Mouse (Mus musculus) kidney, postnatal 0 days (tissue): ENCODE results near the gene Car7. TPM values are rescaled to one million over a fixed set of nuclear protein-coding genes. Genes with fewer than 3 reads are reported as not detected.

Experiments
- ATAC-seq: fragments of 200-750 bp; cut with Nextera tagmentation; replicated peaks from 2 replicates; pipeline ENCODE4 v1.8.0; 2017; ENCODE audit warnings: low read depth, moderate number of reproducible peaks, moderate TSS enrichment, moderate library complexity; ENCODE audit not compliant: low FRiP score
- DNase-seq: peaks from one replicate; pipeline ENCODE4 v3.0.0-alpha.2; 2016; ENCODE audit warnings: low spot score
- H3K27ac ChIP-seq: fragments of 300-500 bp; sonication (generic); 2 replicates; pipeline ENCODE4 v1.5.1; 2014; ENCODE audit warnings: mild to moderate bottlenecking
- H3K27me3 ChIP-seq: fragments of 300-500 bp; sonication (generic); 2 replicates; pipeline ENCODE4 v1.6.1; 2014; ENCODE audit warnings: low read length, mixed read lengths; ENCODE audit not compliant: insufficient read depth
- H3K36me3 ChIP-seq: fragments of 300-500 bp; sonication (generic); 2 replicates; pipeline ENCODE4 v1.6.1; 2014; ENCODE audit warnings: low read length, mixed read lengths; ENCODE audit not compliant: insufficient read depth
- H3K4me1 ChIP-seq: fragments of 300-500 bp; sonication (generic); replicated peaks from 2 replicates; pipeline ENCODE4 v1.6.1; 2014; ENCODE audit warnings: antibody characterized with exemption, low read length, mixed read lengths; ENCODE audit not compliant: insufficient read depth
- H3K4me2 ChIP-seq: fragments of 300-500 bp; sonication (generic); 2 replicates; pipeline ENCODE4 v1.6.1; 2014; ENCODE audit warnings: mild to moderate bottlenecking, low read length, moderate library complexity, mixed read lengths
- H3K4me3 ChIP-seq: fragments of 300-500 bp; sonication (generic); replicated peaks from 2 replicates; pipeline ENCODE4 v1.5.1; 2014; ENCODE audit warnings: low read depth, low read length
- H3K9ac ChIP-seq: fragments of 300-500 bp; sonication (generic); 2 replicates; pipeline ENCODE4 v1.6.1; 2014; ENCODE audit warnings: low read depth, low read length
- H3K9me3 ChIP-seq: fragments of 300-500 bp; sonication (generic); replicated peaks from 2 replicates; pipeline ENCODE4 v1.6.1; 2016; ENCODE audit warnings: low read length, inconsistent platforms, mixed read lengths
- CTCF ChIP-seq: IDR thresholded peaks from 2 replicates; pipeline ENCODE4 v1.5.1; 2016; ENCODE audit warnings: antibody characterized with exemption, low read depth, mild to moderate bottlenecking, moderate library complexity
- WGBS: fragments of 180-500 bp; shearing (Covaris S2); extraction: QIAGEN DNeasy Blood & Tissue Kit; methylation state at CpG from one replicate; pipeline ENCODE4 v1.1.7; 2014; 5-methylcytosine and 5-hydroxymethylcytosine counted together
- polyA plus RNA-seq: library from polyadenylated mRNA; unstranded; fragments of >200 nt; fragmentation: Nextera tagmentation; extraction: Ambion mirVana; gene quantifications from 2 replicates; pipeline ENCODE4 v1.2.1, GENCODE M21; 2015

The Car7 gene
- polyA plus RNA-seq, 1 experiment from 2014 or later: 5.2 TPM

DNA sequence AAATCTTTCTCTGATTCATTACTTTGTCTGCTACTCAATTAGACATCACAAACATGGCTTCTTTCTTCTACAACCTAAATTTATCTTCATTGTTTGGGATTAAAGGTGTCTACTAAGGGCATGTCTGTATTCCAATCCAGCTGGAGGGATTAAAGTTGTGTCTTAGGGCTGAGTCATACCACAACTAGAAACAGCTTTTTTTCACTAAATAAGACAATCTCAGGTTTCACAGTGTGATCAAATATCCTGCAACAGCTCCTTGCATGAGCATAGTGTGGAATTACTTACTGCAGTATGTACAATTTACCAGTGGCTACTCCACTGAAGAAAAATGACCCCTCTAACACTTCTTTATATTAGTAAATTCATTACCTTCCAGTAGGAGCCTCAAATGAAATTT is 26.2 kb downstream of the Car7 start:
- Histone ChIP-seq H3K9me3 (no peaks in the 10 kb centered on the region), H3K4me1 (no peaks in the 10 kb centered on the region), H3K4me3 (no peak overlapping the region), H3K4me2 (no peak overlapping the region), H3K9ac (no peak overlapping the region), H3K27me3 (no peaks in the 10 kb centered on the region), H3K36me3 (no peaks in the 10 kb centered on the region), H3K27ac (no peak overlapping the region)
- DNase-seq: no peak
- ATAC-seq: no peak
- TF ChIP-seq CTCF: no peak

DNA sequence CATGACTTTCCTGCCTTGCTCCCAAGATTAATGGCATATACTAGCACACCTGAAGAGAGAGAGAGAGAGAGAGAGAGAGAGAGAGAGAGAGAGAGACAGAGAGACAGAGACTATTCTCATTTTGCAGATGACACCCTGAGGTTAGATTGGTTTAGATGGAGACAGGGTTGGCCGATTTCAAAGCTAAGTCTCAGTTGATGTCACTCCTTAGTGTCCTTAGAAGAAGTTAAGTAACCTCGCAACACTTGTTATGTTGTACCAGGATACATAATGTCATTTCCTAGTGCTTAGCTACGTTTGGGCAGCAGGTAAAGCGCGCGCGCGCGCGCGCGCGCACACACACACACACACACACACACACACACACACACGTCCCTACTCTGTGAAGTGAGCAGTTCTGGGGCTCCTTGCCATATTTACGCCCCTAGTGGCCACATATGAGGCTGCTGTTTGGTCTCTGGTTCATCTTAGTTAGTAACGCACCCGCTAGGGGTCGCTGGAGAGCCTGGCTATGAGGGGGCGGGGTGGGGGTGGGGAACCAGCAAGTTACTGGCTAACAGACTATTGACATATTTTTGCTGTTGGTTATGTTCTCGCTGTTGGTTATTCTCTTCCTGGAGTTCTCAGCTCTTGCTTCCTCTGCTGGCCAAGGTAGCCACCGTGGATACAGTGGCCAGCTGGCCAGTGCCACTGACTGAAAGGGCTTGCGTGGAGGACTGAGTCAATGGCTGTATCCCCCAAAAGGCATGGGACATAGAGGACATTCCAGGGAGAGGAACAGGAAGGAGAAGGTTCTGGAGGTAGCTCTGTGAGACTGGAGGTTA is 30.4 kb downstream of the Car7 start:
- H3K9ac ChIP-seq: no peak overlapping the region
- no peaks in the 10 kb centered on the region for H3K4me1 ChIP-seq
- peak overlapping the region; percentile 34; the same call in 1 of the 2 replicates for H3K4me2 ChIP-seq
- H3K27me3 ChIP-seq: no peaks in the 10 kb centered on the region
- peak; percentile 89 for TF ChIP-seq CTCF
- H3K36me3 ChIP-seq: no peaks in the 10 kb centered on the region
- DNase-seq (peak; percentile 96), ATAC-seq (peak; percentile 94)
- H3K4me3 ChIP-seq: no peak overlapping the region
- no peak overlapping the region for H3K27ac ChIP-seq
- H3K9me3 ChIP-seq: no peaks in the 10 kb centered on the region
- 17% methylated on average over 22 of the region's 22 CpGs for WGBS

DNA sequence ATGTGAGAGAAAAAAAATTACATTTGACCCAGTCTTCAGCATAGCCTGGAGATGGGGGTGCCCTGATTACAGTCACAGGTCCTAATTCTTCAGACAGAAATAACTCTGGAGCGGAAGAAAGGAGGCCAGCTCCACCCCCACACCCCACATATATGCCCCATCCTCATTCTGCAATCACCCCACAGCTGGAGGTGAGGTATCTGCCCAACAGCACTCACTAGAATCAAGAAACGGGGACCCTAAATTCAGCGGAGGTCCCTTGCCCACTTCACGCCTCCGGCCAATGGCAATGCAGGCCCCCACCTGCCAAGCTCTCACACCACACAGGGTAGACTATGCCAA is 30.9 kb downstream of the Car7 start:
- Histone ChIP-seq H3K4me2 (no peak overlapping the region), H3K9ac (no peak overlapping the region), H3K4me3 (no peak overlapping the region), H3K9me3 (no peaks in the 10 kb centered on the region), H3K27ac (no peak overlapping the region), H3K36me3 (no peaks in the 10 kb centered on the region), H3K27me3 (no peaks in the 10 kb centered on the region), H3K4me1 (0 out of 2 replicates have a peak, but pooled peaks cover under 1% of the 10 kb centered on the region)
- TF ChIP-seq CTCF: no peak
- DNase-seq (no peak), ATAC-seq (no peak)
- 95% methylated on average over 5 of the region's 5 CpGs for WGBS

DNA sequence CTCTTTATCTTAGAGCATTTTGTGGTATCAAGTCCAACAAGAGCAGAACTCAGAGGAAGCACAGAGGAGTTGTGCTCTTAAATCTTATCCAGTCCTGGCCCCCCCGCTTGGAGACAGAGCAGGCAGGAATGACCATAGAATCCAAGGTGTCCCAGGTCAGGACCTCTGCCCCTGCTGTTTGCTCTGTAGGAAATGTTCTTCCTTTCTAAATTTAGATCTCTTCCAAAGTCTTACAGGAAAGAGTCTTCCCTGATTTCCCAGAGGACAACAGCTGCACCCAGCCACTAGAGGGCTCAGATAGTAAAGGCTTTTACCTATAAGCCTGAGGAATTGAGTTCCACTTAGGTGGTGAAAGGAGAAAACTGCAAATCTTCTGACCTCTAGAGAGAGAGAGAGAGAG is 35.1 kb downstream of the Car7 start:
- H3K27me3 ChIP-seq: no peaks in the 10 kb centered on the region
- peak; percentile 71 for TF ChIP-seq CTCF
- DNase-seq: peak; percentile 62
- H3K4me3 ChIP-seq: no peak overlapping the region
- H3K9me3 ChIP-seq: no peaks in the 10 kb centered on the region
- 0 out of 2 replicates have a peak, but pooled peaks cover 6% of the 10 kb centered on the region for H3K4me1 ChIP-seq
- no peaks in the 10 kb centered on the region for H3K36me3 ChIP-seq
- no peak overlapping the region for H3K27ac ChIP-seq
- H3K9ac ChIP-seq: no peak overlapping the region
- 19% methylated on average over 1 of the region's 1 CpGs for WGBS
- no peak for ATAC-seq
- no peak overlapping the region for H3K4me2 ChIP-seq

DNA sequence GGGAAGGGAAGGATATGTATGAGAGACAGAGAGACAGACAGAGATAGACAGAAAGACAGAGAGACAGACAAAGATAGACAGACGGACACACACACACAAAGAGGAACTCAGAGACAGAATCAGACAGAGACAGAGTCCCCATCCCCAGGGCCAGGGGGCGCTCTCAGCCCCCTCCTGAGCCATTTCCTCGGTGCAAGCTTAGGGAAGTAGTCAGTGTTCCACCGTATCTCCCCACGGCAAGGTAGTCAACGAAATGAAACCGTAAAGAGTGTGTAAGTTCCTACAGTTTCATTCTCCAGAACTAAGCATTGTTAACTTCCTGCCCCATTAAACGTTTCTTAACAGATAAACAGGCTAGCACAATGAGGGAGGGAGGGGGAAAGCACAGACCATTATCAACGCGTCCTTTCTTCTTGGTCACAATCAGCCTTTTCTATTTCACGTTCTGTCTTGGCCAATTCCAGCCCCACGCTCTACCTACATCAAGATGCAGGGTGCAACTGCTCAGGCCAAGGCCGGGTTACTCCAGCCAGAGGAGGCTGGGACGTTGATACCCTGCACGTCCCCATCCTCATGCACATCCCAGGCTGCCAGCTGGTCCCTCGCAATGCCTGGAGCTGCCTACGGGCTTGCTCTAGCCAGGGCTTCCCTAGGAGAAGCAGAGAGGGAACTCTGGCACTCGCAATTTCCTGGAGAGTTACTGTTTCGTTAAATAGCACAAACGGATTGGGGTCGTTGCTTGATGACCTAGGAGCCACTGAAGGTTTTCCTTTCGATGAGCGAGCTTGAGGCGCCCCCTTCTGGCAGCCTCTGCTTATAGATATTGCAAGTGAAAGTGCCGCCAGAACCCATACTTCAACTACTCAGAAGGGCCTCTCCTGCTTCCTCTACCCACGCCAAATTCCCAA is 36.2 kb downstream of the Car7 start:
- DNase-seq: peak; percentile 87
- Histone ChIP-seq H3K27me3 (no peaks in the 10 kb centered on the region), H3K4me2 (peak overlapping the region; percentile 89), H3K36me3 (no peaks in the 10 kb centered on the region), H3K9me3 (no peaks in the 10 kb centered on the region), H3K27ac (no peak overlapping the region), H3K4me1 (0 out of 2 replicates have a peak, but pooled peaks cover 6% of the 10 kb centered on the region), H3K4me3 (peak overlapping the region; percentile 44), H3K9ac (peak overlapping the region; percentile 40; the same call in 1 of the 2 replicates)
- 5% methylated on average over 26 of the region's 26 CpGs for WGBS
- peak; percentile 79 for TF ChIP-seq CTCF
- ATAC-seq: no peak; the same call in 1 of the 2 replicates

DNA sequence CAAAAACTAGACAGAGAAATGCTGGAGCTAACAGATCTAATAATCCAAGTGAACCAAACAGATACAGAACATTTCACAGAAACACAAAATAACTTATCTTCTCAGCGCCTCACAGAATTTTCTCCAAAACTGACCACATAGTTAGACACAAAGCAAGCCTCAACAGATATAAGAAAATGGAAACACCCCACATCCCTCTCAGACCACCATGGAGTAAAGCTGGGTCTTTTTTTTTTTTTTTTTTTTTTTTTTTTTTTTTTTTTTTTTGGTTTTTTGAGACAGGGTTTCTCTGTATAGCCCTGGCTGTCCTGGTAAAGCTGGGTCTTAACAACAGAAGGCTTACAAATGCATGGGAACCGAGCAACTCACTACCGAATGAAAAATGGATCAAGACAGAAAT is 42.3 kb downstream of the Car7 start:
- Histone ChIP-seq H3K9me3 (no peaks in the 10 kb centered on the region), H3K36me3 (no peaks in the 10 kb centered on the region), H3K27ac (no peak overlapping the region), H3K27me3 (no peaks in the 10 kb centered on the region), H3K4me1 (no peaks in the 10 kb centered on the region), H3K4me2 (no peak overlapping the region), H3K9ac (no peak overlapping the region), H3K4me3 (no peak overlapping the region)
- TF ChIP-seq CTCF: no peak
- DNase-seq: no peak
- 90% methylated on average over 3 of the region's 3 CpGs for WGBS
- no peak for ATAC-seq
